In the genomic region with DNA sequence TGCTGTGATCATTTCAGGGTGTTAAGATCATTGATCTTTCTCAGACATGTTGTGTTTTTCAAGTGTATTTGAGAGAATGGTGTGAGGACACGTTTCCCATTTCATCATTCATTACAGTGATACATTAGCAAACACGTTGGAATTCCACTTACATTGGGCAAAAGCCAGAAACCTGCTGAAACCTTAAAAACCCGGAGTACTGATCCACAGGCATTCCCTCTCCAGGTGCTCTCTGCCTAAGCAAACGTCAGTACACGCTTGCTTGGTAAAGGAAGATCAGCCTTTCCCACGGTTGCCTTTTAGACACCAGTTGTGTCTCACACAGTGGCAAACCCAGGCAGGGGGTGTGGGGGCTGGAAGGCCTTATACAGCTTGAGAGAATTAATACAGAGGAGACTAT, we compare ENCODE assay signal across 22 mouse cellular contexts. TPM values are rescaled to one million over a fixed set of nuclear protein-coding genes. Genes with fewer than 3 reads are reported as not detected.
DNase-seq lines count a peak whose midpoint lies in the region; ATAC-seq and TF ChIP-seq lines count a peak whose summit lies in the region.
"Had no signal": no experiment of that assay in that cellular context is flagged by ENCODE, and none has a peak within 500 bp of the region (broad histone marks: within the 10 kb centered on the region; RNA-seq: fewer than 3 reads in every experiment).

No protein-coding gene starts in this region.

- no peaks in the 10 kb centered on the region for H3K36me3 ChIP-seq in limb, embryonic 13.5 days
- H3K36me3 ChIP-seq in limb, embryonic 10.5 days = no peaks in the 10 kb centered on the region
- H3K36me3 ChIP-seq in midbrain, embryonic 11.5 days (ENCODE audit: control insufficient read depth, insufficient read depth, low read length) = no peaks in the 10 kb centered on the region
- no peaks in the 10 kb centered on the region for H3K36me3 ChIP-seq in midbrain, embryonic 15.5 days (replicated peaks)
- no peaks in the 10 kb centered on the region for H3K36me3 ChIP-seq in stomach, postnatal 0 days (ENCODE audit: control insufficient read depth, insufficient read depth, low read length)
- H3K36me3 ChIP-seq: embryonic facial prominence, embryonic 13.5 days; heart, embryonic 10.5 days; hindbrain, embryonic 10.5 days; liver, embryonic 15.5 days had no signal

- ATAC-seq in limb, embryonic 13.5 days (ENCODE audit: low FRiP score, low read depth) = no peak
- ATAC-seq in midbrain, embryonic 11.5 days (ENCODE audit: low FRiP score) = no peak
- ATAC-seq in midbrain, embryonic 15.5 days (replicated peaks) = no peak
- no peak for ATAC-seq in stomach, postnatal 0 days (ENCODE audit: low FRiP score, low TSS enrichment)
- ATAC-seq: activated CD4-positive, CD25-positive, alpha-beta regulatory T cell, adult 4 months had no signal

- TF ChIP-seq CTCF in embryonic fibroblast, embryonic 13.5 days (IDR thresholded peaks at IDR 0.05; ENCODE audit: borderline replicate concordance, insufficient read depth, low read length) = no peak
- no peak for TF ChIP-seq CTCF in stomach, postnatal 0 days (IDR thresholded peaks at IDR 0.05; ENCODE audit: low read depth)

- 0 out of 2 replicates have a peak, but pooled peaks cover 3% of the 10 kb centered on the region for H3K27me3 ChIP-seq in limb, embryonic 13.5 days
- H3K27me3 ChIP-seq in limb, embryonic 10.5 days (ENCODE audit: low read depth, poor library complexity, severe bottlenecking) = no peaks in the 10 kb centered on the region
- no peaks in the 10 kb centered on the region for H3K27me3 ChIP-seq in midbrain, embryonic 11.5 days (ENCODE audit: control insufficient read depth, insufficient read depth, low read length)
- H3K27me3 ChIP-seq in midbrain, embryonic 15.5 days (replicated peaks) = no peaks in the 10 kb centered on the region
- no peaks in the 10 kb centered on the region for H3K27me3 ChIP-seq in stomach, postnatal 0 days (ENCODE audit: control insufficient read depth, insufficient read depth, low read length)

- no peak for TF ChIP-seq POLR2A in embryonic fibroblast, embryonic 13.5 days (IDR thresholded peaks at IDR 0.05; ENCODE audit: low read depth, low read length)

- H3K4me3 ChIP-seq in limb, embryonic 13.5 days = no peak overlapping the region
- no peak overlapping the region for H3K4me3 ChIP-seq in limb, embryonic 10.5 days
- no peak overlapping the region for H3K4me3 ChIP-seq in midbrain, embryonic 11.5 days (ENCODE audit: low read depth, low read length)
- H3K4me3 ChIP-seq in midbrain, embryonic 15.5 days = no peak overlapping the region
- H3K4me3 ChIP-seq in embryonic fibroblast, embryonic 13.5 days (ENCODE audit: insufficient read depth, low read length) = no peak overlapping the region
- H3K4me3 ChIP-seq in stomach, postnatal 0 days (ENCODE audit: low read depth, low read length) = no peak overlapping the region
- H3K4me3 ChIP-seq: embryonic facial prominence, embryonic 13.5 days; hindbrain, embryonic 10.5 days; liver, embryonic 15.5 days had no signal

- 39% methylated on average over 6 of the region's 6 CpGs for WGBS in limb, embryonic 13.5 days
- 71% methylated on average over 6 of the region's 6 CpGs for WGBS in limb, embryonic 10.5 days
- 75% methylated on average over 6 of the region's 6 CpGs for WGBS in midbrain, embryonic 11.5 days
- 63% methylated on average over 6 of the region's 6 CpGs for WGBS in midbrain, embryonic 15.5 days
- 34% methylated on average over 6 of the region's 6 CpGs for whole genome bisulfite sequencing in stomach, postnatal 0 days

- H3K9me3 ChIP-seq in limb, embryonic 13.5 days = no peaks in the 10 kb centered on the region
- no peaks in the 10 kb centered on the region for H3K9me3 ChIP-seq in limb, embryonic 10.5 days (replicated peaks)
- no peaks in the 10 kb centered on the region for H3K9me3 ChIP-seq in midbrain, embryonic 11.5 days (ENCODE audit: control insufficient read depth, low read length)
- no peaks in the 10 kb centered on the region for H3K9me3 ChIP-seq in midbrain, embryonic 15.5 days
- H3K9me3 ChIP-seq in stomach, postnatal 0 days (ENCODE audit: control insufficient read depth, low read length) = no peaks in the 10 kb centered on the region
- H3K9me3 ChIP-seq: embryonic facial prominence, embryonic 13.5 days; heart, embryonic 10.5 days; hindbrain, embryonic 10.5 days; liver, embryonic 15.5 days had no signal

- no peak overlapping the region for H3K9ac ChIP-seq in limb, embryonic 13.5 days
- H3K9ac ChIP-seq in midbrain, embryonic 11.5 days (ENCODE audit: low read length) = no peak overlapping the region
- no peak overlapping the region for H3K9ac ChIP-seq in midbrain, embryonic 15.5 days
- no peak overlapping the region for H3K9ac ChIP-seq in stomach, postnatal 0 days (ENCODE audit: low read length)
- H3K9ac ChIP-seq: embryonic facial prominence, embryonic 13.5 days; liver, embryonic 15.5 days had no signal

- no peak for TF ChIP-seq EP300 in stomach, postnatal 0 days (optimal IDR thresholded peaks at IDR 0.05)

- H3K27ac ChIP-seq in limb, embryonic 13.5 days = 0 out of 2 replicates have a peak overlapping the region, but pooled peaks have one; percentile 1
- no peak overlapping the region for H3K27ac ChIP-seq in limb, embryonic 10.5 days
- H3K27ac ChIP-seq in midbrain, embryonic 11.5 days (ENCODE audit: low read depth, low read length) = no peak overlapping the region
- no peak overlapping the region for H3K27ac ChIP-seq in midbrain, embryonic 15.5 days
- H3K27ac ChIP-seq in embryonic fibroblast, embryonic 13.5 days (ENCODE audit: insufficient read depth, low read length) = peak overlapping the region; percentile 82
- H3K27ac ChIP-seq in stomach, postnatal 0 days (replicated peaks) = peak overlapping the region; percentile 10; the same call in 1 of the 2 replicates
- H3K27ac ChIP-seq: embryonic facial prominence, embryonic 13.5 days; heart, embryonic 10.5 days; hindbrain, postnatal 0 days; liver, embryonic 15.5 days had no signal

- peaks cover 39% of the 10 kb centered on the region for H3K4me1 ChIP-seq in limb, embryonic 13.5 days
- peaks cover 30% of the 10 kb centered on the region for H3K4me1 ChIP-seq in limb, embryonic 10.5 days
- peaks cover 16% of the 10 kb centered on the region for H3K4me1 ChIP-seq in midbrain, embryonic 11.5 days (ENCODE audit: control insufficient read depth, insufficient read depth, low read length)
- peaks cover 15% of the 10 kb centered on the region for H3K4me1 ChIP-seq in midbrain, embryonic 15.5 days
- peaks cover 16% of the 10 kb centered on the region for H3K4me1 ChIP-seq in embryonic fibroblast, embryonic 13.5 days (ENCODE audit: control insufficient read depth, insufficient read depth, low read length)
- peaks cover 4% of the 10 kb centered on the region; the same call in 1 of the 2 replicates for H3K4me1 ChIP-seq in stomach, postnatal 0 days (replicated peaks; ENCODE audit: control insufficient read depth, insufficient read depth)
- H3K4me1 ChIP-seq: liver, embryonic 15.5 days had no signal

- no peak for DNase-seq in limb, embryonic 10.5 days (ENCODE audit: low spot score)
- peak; percentile 83 for DNase-seq in midbrain, embryonic 11.5 days (ENCODE audit: low spot score, missing footprints)
- no peak for DNase-seq in stomach, postnatal 0 days (ENCODE audit: low spot score)
- DNase-seq in ovary, postnatal 14 days (ENCODE audit: low spot score) = no peak
- DNase-seq: adrenal gland, postnatal 14 days; cerebellum, adult 11 months; cerebellum, postnatal 10 days; gastrocnemius, postnatal 36 days; kidney, adult 9 months; right cerebral cortex, postnatal 4 days; thymus, postnatal 36 days had no signal

- H3K4me2 ChIP-seq in limb, embryonic 13.5 days (replicated peaks) = no peak overlapping the region
- H3K4me2 ChIP-seq in midbrain, embryonic 11.5 days = no peak overlapping the region
- no peak overlapping the region for H3K4me2 ChIP-seq in midbrain, embryonic 15.5 days
- H3K4me2 ChIP-seq in stomach, postnatal 0 days (replicated peaks; ENCODE audit: low read depth) = no peak overlapping the region
- H3K4me2 ChIP-seq: embryonic facial prominence, embryonic 13.5 days; liver, embryonic 15.5 days had no signal

RNA-seq across cellular contexts. Expression of a gene that starts 21.2 kb away (rescaled TPM):
- 0.74 and 0.85 TPM in 2 replicates for polyA plus RNA-seq in limb, embryonic 13.5 days (2015; fragmentation: Nextera tagmentation; extraction: Ambion mirVana)
- polyA plus RNA-seq in limb, embryonic 10.5 days (2016; fragmentation: Nextera tagmentation; extraction: Ambion mirVana) = not detected in 2 replicates
- 0.23 and 0.49 TPM in 2 replicates for polyA plus RNA-seq in midbrain, embryonic 11.5 days (2014; fragmentation: Nextera tagmentation; extraction: Ambion mirVana)
- 0.14 and 0.15 TPM in 2 replicates for polyA plus RNA-seq in midbrain, embryonic 15.5 days (2015; fragmentation: Nextera tagmentation; extraction: Ambion mirVana)
- polyA plus RNA-seq in embryonic fibroblast, embryonic 13.5 days (2011; ENCODE audit: insufficient read length, low read depth, missing spikeins) = 11.9 and 17.7 TPM in 2 replicates
- polyA plus RNA-seq in stomach, postnatal 0 days (2015; fragmentation: Nextera tagmentation; extraction: Ambion mirVana) = 10.7 and 12.8 TPM in 2 replicates
- polyA plus RNA-seq: forebrain, embryonic 11.5 days; hindbrain, postnatal 0 days; neural tube, embryonic 11.5 days had no signal

Comparison
In these comparisons a context has a peak if more than half of its experiments do, and no peak if none do; other contexts are left out.
1. H3K27ac ChIP-seq: peak in limb, embryonic 13.5 days (single experiment), embryonic fibroblast, embryonic 13.5 days (single experiment) and stomach, postnatal 0 days (single experiment); none in limb, embryonic 10.5 days (single experiment), midbrain, embryonic 11.5 days (single experiment) and midbrain, embryonic 15.5 days (single experiment).